Mouse (Mus musculus): ENCODE results near the gene Lhcgr.
A peak's percentile ranks its signal among the peaks of the same experiment; 100 is the strongest.

Lhcgr gene

DNA sequence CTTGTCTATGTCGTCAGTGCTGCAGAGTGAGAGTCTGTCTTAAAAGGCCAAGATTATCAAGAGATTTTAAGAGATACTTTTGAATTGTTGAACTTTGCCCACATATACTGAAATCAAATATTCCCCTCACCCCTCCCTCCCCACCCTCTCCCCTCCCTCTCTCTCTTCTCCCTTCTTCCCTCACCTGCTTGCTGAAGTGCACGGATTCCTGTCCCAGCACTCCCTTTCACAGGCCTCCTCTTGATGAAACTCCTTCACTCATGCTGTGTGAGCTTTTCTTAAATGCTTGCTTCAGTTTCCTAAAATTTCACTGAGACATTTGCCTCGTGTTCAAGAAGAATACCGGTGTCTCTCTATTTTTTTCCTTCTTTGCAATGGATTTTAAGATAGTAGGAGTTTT lies 88.7 kb downstream of the Lhcgr start:
- DNase-seq (ENCODE audit: low spot score), result no peak

DNA sequence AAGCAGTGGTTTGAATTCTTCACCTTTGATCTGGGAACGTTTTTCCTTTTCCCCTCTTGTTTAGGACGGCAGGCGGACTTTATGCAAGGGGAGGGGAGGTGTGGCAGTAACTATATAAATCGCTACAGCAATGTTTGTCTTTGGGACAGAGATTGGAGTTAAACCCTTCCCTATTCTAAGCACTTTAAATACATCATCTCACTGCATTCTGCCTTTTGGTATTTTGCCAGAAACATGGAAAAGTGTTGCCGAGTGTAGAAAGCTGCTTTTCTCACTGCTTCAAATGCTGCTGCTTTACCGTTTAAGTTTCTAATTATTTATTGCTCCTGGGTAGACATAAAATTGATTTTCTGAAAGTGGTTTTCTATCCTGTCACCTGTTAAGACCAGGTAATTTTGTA lies 89.4 kb downstream of the Lhcgr start:
- DNase-seq (ENCODE audit: low spot score), result no peak

DNA sequence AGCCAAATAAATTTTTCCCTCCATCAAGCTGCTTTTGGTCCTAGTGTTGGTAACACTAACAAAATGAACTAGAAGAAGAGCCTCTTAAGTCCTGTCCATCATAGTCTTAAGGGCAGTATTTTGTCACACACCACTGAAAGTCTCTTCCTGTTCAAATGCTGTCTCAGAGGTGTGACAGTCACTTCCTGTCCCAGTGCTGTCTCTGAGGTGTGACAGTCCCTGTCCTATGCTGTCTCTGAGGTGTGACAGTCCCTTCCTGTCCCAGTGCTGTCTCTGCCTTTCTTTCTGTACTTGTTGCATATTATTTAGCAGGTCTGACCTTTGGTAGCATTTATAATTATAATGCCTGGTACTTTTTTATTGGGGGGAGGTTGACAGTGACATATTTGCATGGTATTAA lies 90.9 kb downstream of the Lhcgr start:
- DNase-seq (ENCODE audit: low spot score), result no peak

DNA sequence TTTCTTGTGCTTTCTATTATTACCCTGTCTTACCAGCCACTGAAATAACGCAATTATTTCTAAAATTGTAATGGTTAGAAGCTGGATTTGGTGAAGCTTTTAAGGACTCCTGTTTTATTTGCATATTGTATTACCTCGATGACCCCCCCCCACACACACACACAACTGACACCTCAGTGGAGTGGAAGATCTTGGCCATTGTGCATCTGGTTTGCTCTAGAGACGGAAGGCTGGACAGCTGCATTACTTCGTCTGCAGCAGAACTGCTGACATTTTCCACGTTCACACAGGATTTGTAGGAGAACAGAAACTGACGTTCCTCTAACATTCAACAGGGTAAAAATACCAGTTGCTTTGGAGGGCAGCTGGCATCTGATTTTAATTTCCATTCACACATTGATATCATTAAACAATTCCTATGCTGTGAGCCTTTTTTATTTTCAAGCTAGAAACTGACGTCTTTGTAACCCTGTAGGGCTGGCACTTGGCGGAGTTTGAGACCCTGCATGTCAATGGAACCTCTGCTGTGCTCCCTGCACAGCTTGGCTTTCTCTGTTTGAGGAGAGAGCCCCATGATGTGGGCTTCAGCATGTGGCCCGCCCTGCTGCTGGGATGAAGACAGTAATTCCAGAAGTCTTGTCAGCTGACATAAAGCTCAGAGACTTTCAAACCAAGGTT lies 95.0 kb downstream of the Lhcgr start:
- no peak for DNase-seq (ENCODE audit: low spot score)

DNA sequence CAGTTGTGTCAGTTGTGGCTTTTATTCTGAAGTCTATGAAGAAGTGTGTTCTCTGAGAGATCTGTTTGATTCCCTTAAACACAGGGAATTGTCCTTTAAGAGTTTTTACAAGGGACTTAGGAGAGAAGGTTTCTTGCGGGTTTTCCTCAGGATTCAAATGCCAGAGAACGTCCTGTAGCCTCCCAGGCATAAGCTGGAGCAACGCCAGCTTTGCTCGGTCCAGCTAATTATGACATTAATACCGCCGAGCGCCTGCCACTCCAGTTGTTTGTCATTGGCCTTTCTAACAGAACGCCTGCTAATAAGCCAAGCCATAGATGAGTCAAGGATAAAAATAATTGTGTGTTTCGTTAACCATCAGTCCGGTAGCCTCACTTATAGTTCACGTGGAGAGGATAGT lies 103.6 kb downstream of the Lhcgr start:
- DNase-seq (ENCODE audit: low spot score), result no peak

DNA sequence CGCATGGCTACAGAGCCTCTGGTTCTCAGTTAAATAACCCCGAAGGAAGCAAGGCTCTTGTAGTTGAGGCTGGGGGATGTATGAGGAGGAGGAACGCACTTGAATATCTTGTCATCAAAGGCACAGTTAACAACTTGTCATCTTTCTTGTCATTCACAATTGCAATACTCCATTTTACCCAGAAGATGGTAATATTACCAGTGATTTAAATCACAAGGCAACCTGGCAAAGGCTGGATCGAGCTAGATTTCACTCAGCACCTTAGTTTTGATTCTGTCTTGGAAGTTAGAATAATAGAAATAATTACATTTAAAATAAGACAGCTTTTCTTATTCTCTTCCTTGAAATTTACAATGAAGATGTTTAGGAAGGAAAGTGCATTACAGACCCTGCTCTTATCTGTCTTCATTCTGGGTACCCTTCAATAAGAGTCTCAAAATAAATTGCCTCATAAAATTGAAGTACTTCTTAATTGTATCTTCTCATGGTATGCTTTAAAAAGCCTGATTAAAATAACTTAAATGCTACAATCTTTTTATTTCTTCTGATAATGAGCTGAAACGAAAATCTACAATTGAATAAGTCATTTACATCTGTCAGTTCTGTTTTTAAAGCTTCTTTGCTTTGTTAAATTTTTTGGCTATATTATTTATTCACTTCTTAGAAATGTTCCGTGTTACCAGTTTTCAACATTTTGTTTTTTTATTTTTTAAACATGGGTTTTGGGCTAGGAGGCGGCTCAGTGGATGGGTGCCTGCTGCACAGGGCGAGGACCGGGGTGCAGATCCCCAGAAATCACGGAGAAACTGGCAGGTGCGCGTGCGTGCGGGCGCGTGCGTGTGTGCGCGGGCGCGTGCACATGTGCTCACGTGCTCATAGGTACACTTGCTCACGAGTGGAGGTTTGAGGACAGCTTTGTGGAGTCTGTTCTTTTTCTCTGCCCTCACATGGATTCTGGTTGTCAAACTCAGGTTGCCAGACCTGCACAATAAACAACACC lies 116.2 kb downstream of the Lhcgr start:
- no peak for DNase-seq (ENCODE audit: low spot score)

DNA sequence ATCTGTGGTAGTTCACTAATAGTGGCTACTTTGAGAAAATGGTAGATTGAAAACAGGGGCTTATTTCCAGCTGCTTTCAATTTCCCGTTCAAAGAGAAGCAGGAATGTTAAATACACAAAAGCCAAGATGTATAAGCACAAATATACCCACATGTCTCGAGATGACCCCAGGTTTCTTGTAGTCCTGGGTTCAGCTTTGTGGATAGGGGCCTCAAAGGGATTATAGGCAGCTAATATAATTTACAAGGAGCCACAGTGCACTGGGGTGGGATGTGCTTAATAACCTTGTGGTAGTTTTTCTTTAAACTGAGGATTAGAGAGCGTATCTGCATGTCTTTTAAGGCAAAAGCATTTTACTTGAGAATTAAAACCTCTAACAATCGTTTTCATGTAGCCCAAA lies 121.0 kb downstream of the Lhcgr start:
- no peak for DNase-seq (ENCODE audit: low spot score)

DNA sequence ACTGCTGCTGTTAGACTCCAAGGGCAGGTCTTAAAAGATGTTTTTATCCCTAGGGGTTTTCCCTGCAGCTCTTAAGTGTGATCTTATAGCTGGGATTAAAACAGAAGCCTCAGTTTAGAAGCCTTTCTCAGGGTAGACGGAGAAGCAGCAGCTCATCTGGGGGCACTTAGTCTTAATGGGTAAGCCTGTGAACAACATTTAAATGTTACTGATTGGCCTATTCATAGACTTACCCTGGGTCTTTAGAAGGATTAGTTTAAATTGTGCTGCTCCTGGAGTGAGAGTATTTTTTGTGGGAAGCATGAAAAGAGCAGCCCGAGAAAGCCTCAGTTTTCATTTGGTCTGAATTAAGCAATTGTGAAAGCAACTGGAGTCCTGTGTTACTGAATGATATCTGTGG lies 121.9 kb downstream of the Lhcgr start:
- no peak for DNase-seq (ENCODE audit: low spot score)

DNA sequence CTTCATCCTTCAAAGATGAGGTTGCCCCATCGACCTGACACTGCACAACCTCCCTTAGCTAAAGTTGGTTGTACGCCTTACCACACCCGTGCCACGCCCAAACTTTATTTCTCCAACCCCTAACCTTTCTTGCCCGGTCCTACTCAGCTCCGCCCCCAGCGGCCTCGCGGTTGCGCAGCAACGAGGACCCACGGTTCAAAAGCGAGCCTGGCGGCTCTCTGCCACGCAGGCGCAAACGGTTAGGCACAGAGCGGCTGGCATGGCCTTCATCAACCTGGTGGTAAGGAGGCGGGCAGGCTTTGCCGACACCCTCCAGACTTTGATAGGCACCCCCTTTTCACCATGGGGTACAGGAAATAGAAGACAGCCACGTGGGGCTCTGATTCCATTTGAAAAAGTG lies 123.3 kb downstream of the Lhcgr start, which contains the start of gene Gtf2a1l:
Gtf2a1l (plus strand) TSS at position 209 of the 400 bp plus-strand sequence.
- peak; percentile 59 for DNase-seq (ENCODE audit: low spot score)

Measured in testis, postnatal 10 days (tissue).